Mouse (Mus musculus): ENCODE data around the gene 1110002E22Rik. TPM values are rescaled to one million over a fixed set of nuclear protein-coding genes. Genes with fewer than 3 reads are reported as not detected.

1110002E22Rik gene
- 0.05 TPM in 1 of 2 replicates, not detected in the other for polyA plus RNA-seq (2012; ENCODE audit: low replicate concordance)

GRCm38 (mm10) chr3:138064732-138065645 is at the start of gene 1110002E22Rik:
TSS of gene 1110002E22Rik (plus strand) at chr3:138065052.

GRCm38 (mm10) chr3:138067288-138067687 is 2.4 kb downstream of the 1110002E22Rik start, which contains the start of gene Gm5105:
TSS of gene Gm5105 (minus strand) at chr3:138067388.

Other genes with a start within 250 kb of the 1110002E22Rik start
- gene H2afz, start 200.6 kb upstream of the 1110002E22Rik start, polyA plus RNA-seq (2012; ENCODE audit: low replicate concordance) = 1,038 and 2,949 TPM in 2 replicates
- 1.5 TPM in 2 replicates for gene Dnajb14, start 197.4 kb upstream of the 1110002E22Rik start, polyA plus RNA-seq (2012; ENCODE audit: low replicate concordance)
- gene Lamtor3, start 146.5 kb upstream of the 1110002E22Rik start, polyA plus RNA-seq (2012; ENCODE audit: low replicate concordance) = 6.6 and 19.7 TPM in 2 replicates
- 1.9 and 9.0 TPM in 2 replicates for gene Dapp1, start 83.5 kb upstream of the 1110002E22Rik start, polyA plus RNA-seq (2012; ENCODE audit: low replicate concordance)
- gene Gm5105, start 2.3 kb downstream of the 1110002E22Rik start, polyA plus RNA-seq (2012; ENCODE audit: low replicate concordance) = not detected in 2 replicates
- gene Trmt10a, start 78.4 kb downstream of the 1110002E22Rik start, polyA plus RNA-seq (2012; ENCODE audit: low replicate concordance) = 1.5 and 3.8 TPM in 2 replicates
- 0.23 and 0.35 TPM in 2 replicates for gene Mttp, start 79.9 kb downstream of the 1110002E22Rik start, polyA plus RNA-seq (2012; ENCODE audit: low replicate concordance)
- not detected in 2 replicates for gene 4930579F01Rik, start 128.8 kb downstream of the 1110002E22Rik start, polyA plus RNA-seq (2012; ENCODE audit: low replicate concordance)
- gene Adh7, start 152.7 kb downstream of the 1110002E22Rik start, polyA plus RNA-seq (2012; ENCODE audit: low replicate concordance) = not detected in 2 replicates
- not detected in 2 replicates for gene Adh1, start 195.9 kb downstream of the 1110002E22Rik start, polyA plus RNA-seq (2012; ENCODE audit: low replicate concordance)
- gene Adh6a, start 248.2 kb downstream of the 1110002E22Rik start, polyA plus RNA-seq (2012; ENCODE audit: low replicate concordance) = not detected in 2 replicates

All from leukemia stem cell, adult 10-12 weeks (primary cell).